Comparison of ENCODE assay signal across 8 mouse cellular contexts in genomic region chr15:78947657-78948056, GRCm38 (mm10). TPM values are rescaled to one million over a fixed set of nuclear protein-coding genes. Genes with fewer than 3 reads are reported as not detected.
DNase-seq lines count a peak whose midpoint lies in the region; ATAC-seq lines count a peak whose summit lies in the region.

TSS of gene Triobp (plus strand) at chr15:78947724.

- peak; percentile 96 for DNase-seq in MN1 (ENCODE audit: low spot score)
- DNase-seq in cerebellum, adult 9-11 months: peak; percentile 94
- peak; percentile 73 to 83 for DNase-seq in layer of hippocampus, postnatal 10 days (ENCODE audit: low spot score in 2 of 2)
- peak; percentile 95 for DNase-seq in lung, postnatal 10 days
- peak; percentile 65 for DNase-seq in retina, adult 2 months (ENCODE audit: low read depth, low spot score)
- peak; percentile 65 to 85 for DNase-seq in urinary bladder, postnatal 36 days (ENCODE audit: low spot score in 2 of 2)

- ATAC-seq in frontal cortex, adult (ENCODE audit: low TSS enrichment): peak; percentile 91
- ATAC-seq in hematopoietic stem cell, adult 5-6 weeks (replicated peaks in 1 of 2; ENCODE audit: insufficient read depth in 1 of 2, low FRiP score in 2 of 2, low TSS enrichment in 1 of 2, low read depth in 1 of 2, poor library complexity in 2 of 2, severe bottlenecking in 2 of 2): peak; percentile 89 to 92

RNA-seq across cellular contexts. Expression of gene Triobp, which starts in this region (rescaled TPM):
- 28.3 and 39.2 TPM in 2 replicates for total RNA-seq in hematopoietic stem cell, adult 5-6 weeks (2017)
- 10 to 100 TPM; 26.4 to 28.9 TPM for total RNA-seq in layer of hippocampus, postnatal 10 days (2021)

Comparison
In these comparisons a context has a peak if more than half of its experiments do, and no peak if none do; other contexts are left out.
1. Peak in every context shown above with its lines: DNase-seq and ATAC-seq.